Mouse (Mus musculus): ENCODE data around the gene Odf3l2.

Gene Odf3l2

GRCm38 (mm10) chr10:79645711-79646110 is at the start of gene Odf3l2:
Gene Odf3l2 (minus strand): TSS chr10:79645738.
- DNase-seq (ENCODE audit: low spot score) = no peak

- no peak for DNase-seq (ENCODE audit: low spot score)
These were observed 48.8 kb upstream of the Odf3l2 start for GRCm38 (mm10) chr10:79694379-79694655.

- no peak for DNase-seq (ENCODE audit: low spot score)
These were observed 48.2 kb upstream of the Odf3l2 start for GRCm38 (mm10) chr10:79693580-79694378.

GRCm38 (mm10) chr10:79691986-79692548 is 46.5 kb upstream of the Odf3l2 start:
- DNase-seq (ENCODE audit: low spot score) = no peak

- DNase-seq (ENCODE audit: low spot score) = no peak
These were observed 43.6 kb upstream of the Odf3l2 start for GRCm38 (mm10) chr10:79689178-79689577.

- no peak for DNase-seq (ENCODE audit: low spot score)
These were observed 43.2 kb upstream of the Odf3l2 start, which contains the start of gene Gzmm for GRCm38 (mm10) chr10:79688720-79689119. Gene Gzmm (plus strand): TSS chr10:79689020.

GRCm38 (mm10) chr10:79687513-79687912 is 42.0 kb upstream of the Odf3l2 start:
- DNase-seq (ENCODE audit: low spot score) = no peak

GRCm38 (mm10) chr10:79686691-79687090 is 41.2 kb upstream of the Odf3l2 start:
- no peak for DNase-seq (ENCODE audit: low spot score)

- no peak for DNase-seq (ENCODE audit: low spot score)
These were observed 40.7 kb upstream of the Odf3l2 start for GRCm38 (mm10) chr10:79686219-79686618.

GRCm38 (mm10) chr10:79684770-79685600 is 39.4 kb upstream of the Odf3l2 start:
- no peak for DNase-seq (ENCODE audit: low spot score)

GRCm38 (mm10) chr10:79683726-79684640 is 38.4 kb upstream of the Odf3l2 start:
- no peak for DNase-seq (ENCODE audit: low spot score)

- DNase-seq (ENCODE audit: low spot score) = no peak
These were observed 37.5 kb upstream of the Odf3l2 start for GRCm38 (mm10) chr10:79682916-79683582.

- peak; percentile 34 for DNase-seq (ENCODE audit: low spot score)
These were observed 37.0 kb upstream of the Odf3l2 start for GRCm38 (mm10) chr10:79682551-79682915.

GRCm38 (mm10) chr10:79681591-79682245 is 36.2 kb upstream of the Odf3l2 start, which contains the start of gene Cdc34:
Gene Cdc34 (plus strand): TSS chr10:79682195.
- peak; percentile 99 for DNase-seq (ENCODE audit: low spot score)

GRCm38 (mm10) chr10:79680606-79681495 is 35.3 kb upstream of the Odf3l2 start:
- DNase-seq (ENCODE audit: low spot score) = no peak

- no peak for DNase-seq (ENCODE audit: low spot score)
These were observed 30.0 kb upstream of the Odf3l2 start for GRCm38 (mm10) chr10:79675346-79676035.

GRCm38 (mm10) chr10:79673054-79673453 is 27.5 kb upstream of the Odf3l2 start:
- no peak for DNase-seq (ENCODE audit: low spot score)

GRCm38 (mm10) chr10:79672088-79672455 is 26.5 kb upstream of the Odf3l2 start:
- no peak for DNase-seq (ENCODE audit: low spot score)
